Comparison of ENCODE assay signal across 24 mouse cellular contexts in genomic region chr11:5715179-5715578, GRCm38 (mm10).
"Had no signal": no experiment of that assay in that cellular context is flagged by ENCODE, and none has a peak within 500 bp of the region (broad histone marks: within the 10 kb centered on the region; RNA-seq: fewer than 3 reads in every experiment).

No protein-coding gene starts in this region.

- H3K4me3 ChIP-seq: left cerebral cortex, adult 2 months; limb, embryonic 12.5 days; limb, embryonic 15.5 days; liver, embryonic 15.5 days; midbrain, embryonic 10.5 days; midbrain, embryonic 13.5 days; myocyte; neural tube, embryonic 13.5 days; stomach, embryonic 15.5 days had no signal

- H3K4me2 ChIP-seq: limb, embryonic 12.5 days; limb, embryonic 15.5 days; liver, embryonic 11.5 days; liver, embryonic 15.5 days; midbrain, embryonic 13.5 days; neural tube, embryonic 13.5 days; stomach, embryonic 15.5 days had no signal

- H3K4me1 ChIP-seq: limb, embryonic 12.5 days; liver, embryonic 15.5 days; midbrain, embryonic 10.5 days; midbrain, embryonic 13.5 days; neural tube, embryonic 13.5 days; stomach, embryonic 15.5 days had no signal

- H3K9me3 ChIP-seq: limb, embryonic 12.5 days; limb, embryonic 15.5 days; liver, embryonic 15.5 days; midbrain, embryonic 10.5 days; midbrain, embryonic 13.5 days; neural tube, embryonic 13.5 days; stomach, embryonic 15.5 days had no signal

- ATAC-seq: midbrain, embryonic 13.5 days; midbrain, embryonic 16.5 days had no signal

- H3K27ac ChIP-seq: left cerebral cortex, adult 2 months; limb, embryonic 12.5 days; limb, embryonic 15.5 days; liver, embryonic 15.5 days; midbrain, embryonic 10.5 days; midbrain, embryonic 13.5 days; neural tube, embryonic 13.5 days; stomach, embryonic 15.5 days had no signal

- H3K27me3 ChIP-seq: limb, embryonic 12.5 days; limb, embryonic 15.5 days; liver, embryonic 15.5 days; midbrain, embryonic 13.5 days; neural tube, embryonic 13.5 days; stomach, embryonic 15.5 days had no signal

- H3K9ac ChIP-seq: limb, embryonic 12.5 days; limb, embryonic 15.5 days; liver, embryonic 15.5 days; midbrain, embryonic 13.5 days; neural tube, embryonic 13.5 days; stomach, embryonic 15.5 days had no signal

- DNase-seq: kidney, adult 18-20 months; kidney, postnatal 10 days; kidney, postnatal 36 days; layer of hippocampus, postnatal 36 days; lung, adult 2 months; lung, postnatal 14 days; lung, postnatal 4 days; retina, postnatal 1 day; right cerebral cortex, postnatal 25 days; spleen, adult 18-20 months; thymus, adult 2 months; thymus, postnatal 14 days; thymus, postnatal 4 days had no signal
